Mouse (Mus musculus): Measurements from ENCODE around the gene Disp3. TPM values are rescaled to one million over a fixed set of nuclear protein-coding genes. Genes with fewer than 3 reads are reported as not detected.

Disp3 gene
- 19.5 and 19.9 TPM in 2 replicates for polyA plus RNA-seq (2014; fragmentation: Nextera tagmentation; extraction: Ambion mirVana)

GRCm38 (mm10) chr4:148287476-148288054 is at the start of gene Disp3:
Disp3 (minus strand) TSS chr4:148287965.
- peak within 1 kb of the TSS; percentile 82 for H3K27ac ChIP-seq (ENCODE audit: low read depth, low read length)
- no peaks in the 10 kb centered on the region for H3K36me3 ChIP-seq (ENCODE audit: control insufficient read depth, insufficient read depth, low read length)
- peak within 1 kb of the TSS; percentile 51 for H3K4me3 ChIP-seq (ENCODE audit: low read depth, low read length)
- peak within 1 kb of the TSS; percentile 83 for H3K9ac ChIP-seq (replicated peaks; ENCODE audit: low read depth, low read length)
- peak within 1 kb of the TSS; percentile 92 for H3K4me2 ChIP-seq (ENCODE audit: low read depth, low read length)
- under 1% methylated on average over 44 of the region's 54 CpGs for WGBS
- H3K4me1 ChIP-seq (ENCODE audit: control insufficient read depth, insufficient read depth, low read length) = peaks cover 37% of the 10 kb centered on the region
- ATAC-seq (ENCODE audit: low read depth) = peak; percentile 65
- no peaks in the 10 kb centered on the region for H3K9me3 ChIP-seq (ENCODE audit: control insufficient read depth, low read length)
- no peaks in the 10 kb centered on the region for H3K27me3 ChIP-seq (ENCODE audit: control insufficient read depth, insufficient read depth, low read length)

DNA sequence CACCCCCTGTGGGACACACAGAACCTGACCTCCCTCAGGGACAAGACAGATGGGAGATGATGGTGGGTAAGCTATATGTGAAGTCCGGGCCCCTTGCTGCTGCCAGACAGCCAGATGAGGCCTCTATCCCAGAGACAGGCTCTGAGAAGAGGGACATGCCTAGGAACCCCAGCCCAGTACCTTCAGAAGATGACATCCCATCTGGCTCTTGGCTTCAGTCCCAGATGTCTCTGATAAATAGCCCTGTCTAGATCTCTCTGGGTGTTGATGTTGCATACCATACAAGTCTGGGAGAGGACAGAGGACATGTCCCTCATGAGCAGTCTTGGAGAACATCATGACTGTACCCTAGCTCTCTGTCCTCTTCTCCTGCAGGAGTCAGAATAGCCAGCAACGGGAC is 42.5 kb upstream of the Disp3 start:
- 74% methylated on average over 2 of the region's 2 CpGs for WGBS
- H3K4me1 ChIP-seq (ENCODE audit: control insufficient read depth, insufficient read depth, low read length) = peaks cover 24% of the 10 kb centered on the region
- no peak overlapping the region for H3K27ac ChIP-seq (ENCODE audit: low read depth, low read length)
- H3K4me3 ChIP-seq (ENCODE audit: low read depth, low read length) = no peak overlapping the region
- H3K36me3 ChIP-seq (ENCODE audit: control insufficient read depth, insufficient read depth, low read length) = no peaks in the 10 kb centered on the region
- no peaks in the 10 kb centered on the region for H3K9me3 ChIP-seq (ENCODE audit: control insufficient read depth, low read length)
- ATAC-seq (ENCODE audit: low read depth) = no peak
- no peaks in the 10 kb centered on the region for H3K27me3 ChIP-seq (ENCODE audit: control insufficient read depth, insufficient read depth, low read length)
- H3K9ac ChIP-seq (replicated peaks; ENCODE audit: low read depth, low read length) = no peak overlapping the region
- no peak overlapping the region for H3K4me2 ChIP-seq (ENCODE audit: low read depth, low read length)

DNA sequence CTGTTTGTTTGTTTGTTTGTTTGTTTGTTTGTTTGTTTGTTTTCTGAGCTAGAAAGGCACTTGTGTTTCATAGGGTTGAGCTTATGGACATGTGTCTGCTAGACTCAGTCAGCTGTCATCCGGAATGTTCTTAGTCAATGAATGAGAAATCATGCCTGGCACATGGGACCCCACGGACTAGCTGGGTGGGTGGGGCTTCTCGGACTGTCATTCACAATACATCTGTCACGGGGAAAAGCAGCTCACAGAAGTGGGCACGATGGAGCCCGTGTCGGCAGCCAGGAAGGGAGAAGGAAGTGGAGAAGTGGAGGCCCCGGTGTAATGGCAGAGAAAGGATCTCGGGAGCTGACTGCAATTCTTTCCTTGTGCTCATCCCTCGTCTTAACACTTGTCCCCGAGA is 41.7 kb upstream of the Disp3 start:
- Histone ChIP-seq H3K36me3 (ENCODE audit: control insufficient read depth, insufficient read depth, low read length) (no peaks in the 10 kb centered on the region), H3K4me1 (ENCODE audit: control insufficient read depth, insufficient read depth, low read length) (peaks cover 26% of the 10 kb centered on the region), H3K27ac (ENCODE audit: low read depth, low read length) (no peak overlapping the region), H3K9me3 (ENCODE audit: control insufficient read depth, low read length) (no peaks in the 10 kb centered on the region), H3K27me3 (ENCODE audit: control insufficient read depth, insufficient read depth, low read length) (no peaks in the 10 kb centered on the region), H3K4me2 (ENCODE audit: low read depth, low read length) (no peak overlapping the region), H3K4me3 (ENCODE audit: low read depth, low read length) (no peak overlapping the region), H3K9ac (replicated peaks; ENCODE audit: low read depth, low read length) (no peak overlapping the region)
- no peak for ATAC-seq (ENCODE audit: low read depth)
- WGBS = 36% methylated on average over 11 of the region's 11 CpGs

GRCm38 (mm10) chr4:148328237-148328636 is 40.5 kb upstream of the Disp3 start:
- Histone ChIP-seq H3K36me3 (ENCODE audit: control insufficient read depth, insufficient read depth, low read length) (no peaks in the 10 kb centered on the region), H3K9me3 (ENCODE audit: control insufficient read depth, low read length) (no peaks in the 10 kb centered on the region), H3K4me1 (ENCODE audit: control insufficient read depth, insufficient read depth, low read length) (peaks cover 24% of the 10 kb centered on the region), H3K9ac (replicated peaks; ENCODE audit: low read depth, low read length) (no peak overlapping the region), H3K27ac (ENCODE audit: low read depth, low read length) (no peak overlapping the region), H3K27me3 (ENCODE audit: control insufficient read depth, insufficient read depth, low read length) (no peaks in the 10 kb centered on the region), H3K4me2 (ENCODE audit: low read depth, low read length) (no peak overlapping the region), H3K4me3 (ENCODE audit: low read depth, low read length) (no peak overlapping the region)
- ATAC-seq (ENCODE audit: low read depth) = no peak
- 80% methylated on average over 1 of the region's 1 CpGs for WGBS

DNA sequence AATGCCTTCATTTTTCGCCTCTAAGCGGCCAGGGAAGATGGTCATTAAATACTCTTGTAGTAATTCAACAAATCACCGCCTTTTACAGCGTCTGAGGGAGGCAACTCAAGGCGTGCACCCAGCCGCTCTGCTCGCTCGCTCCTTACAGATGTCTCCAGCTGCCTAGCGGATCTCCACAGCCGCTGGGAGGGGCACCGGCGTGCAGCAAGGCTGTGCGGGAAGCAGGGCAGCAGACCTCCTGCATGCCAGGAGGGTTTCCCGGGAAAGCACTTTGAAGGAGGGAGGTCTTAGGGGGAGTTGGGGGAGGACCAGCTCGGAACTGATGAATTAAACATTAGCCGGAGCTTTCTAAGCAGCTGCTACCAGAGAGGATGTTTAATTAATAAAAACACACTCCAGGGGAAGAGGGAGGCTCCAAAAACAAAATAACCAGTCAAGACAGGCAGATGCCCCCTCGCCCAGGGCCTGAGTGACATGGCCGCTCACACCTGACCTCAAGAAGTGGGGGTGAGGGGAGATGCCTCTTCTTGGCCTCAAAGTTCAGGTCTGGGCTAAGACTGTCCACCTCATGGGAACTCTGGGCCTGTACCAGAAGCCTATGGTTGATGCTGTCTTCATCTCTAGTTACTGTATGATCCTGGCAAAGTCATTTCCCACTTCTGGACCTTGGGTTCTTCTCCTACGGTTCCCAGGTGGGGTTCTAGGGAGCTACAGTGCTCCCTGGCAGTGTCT is 39.7 kb upstream of the Disp3 start:
- no peaks in the 10 kb centered on the region for H3K36me3 ChIP-seq (ENCODE audit: control insufficient read depth, insufficient read depth, low read length)
- H3K27me3 ChIP-seq (ENCODE audit: control insufficient read depth, insufficient read depth, low read length) = no peaks in the 10 kb centered on the region
- no peaks in the 10 kb centered on the region for H3K9me3 ChIP-seq (ENCODE audit: control insufficient read depth, low read length)
- peaks cover 25% of the 10 kb centered on the region for H3K4me1 ChIP-seq (ENCODE audit: control insufficient read depth, insufficient read depth, low read length)
- peak; percentile 84 for ATAC-seq (ENCODE audit: low read depth)
- H3K4me2 ChIP-seq (ENCODE audit: low read depth, low read length) = peak overlapping the region; percentile 23; the same call in 1 of the 2 replicates
- WGBS = 7% methylated on average over 19 of the region's 19 CpGs
- no peak overlapping the region for H3K9ac ChIP-seq (replicated peaks; ENCODE audit: low read depth, low read length)
- peak overlapping the region; percentile 34; the same call in 1 of the 2 replicates for H3K27ac ChIP-seq (ENCODE audit: low read depth, low read length)
- H3K4me3 ChIP-seq (ENCODE audit: low read depth, low read length) = no peak overlapping the region

- Histone ChIP-seq H3K27me3 (ENCODE audit: control insufficient read depth, insufficient read depth, low read length) (no peaks in the 10 kb centered on the region), H3K4me1 (ENCODE audit: control insufficient read depth, insufficient read depth, low read length) (peaks cover 31% of the 10 kb centered on the region), H3K4me2 (ENCODE audit: low read depth, low read length) (no peak overlapping the region; the same call in 1 of the 2 replicates), H3K9ac (replicated peaks; ENCODE audit: low read depth, low read length) (no peak overlapping the region), H3K36me3 (ENCODE audit: control insufficient read depth, insufficient read depth, low read length) (no peaks in the 10 kb centered on the region), H3K9me3 (ENCODE audit: control insufficient read depth, low read length) (no peaks in the 10 kb centered on the region), H3K27ac (ENCODE audit: low read depth, low read length) (peak overlapping the region; percentile 34; the same call in 1 of the 2 replicates), H3K4me3 (ENCODE audit: low read depth, low read length) (no peak overlapping the region)
- peak; percentile 12; the same call in 1 of the 2 replicates for ATAC-seq (ENCODE audit: low read depth)
- 23% methylated on average over 8 of the region's 8 CpGs for WGBS
Measured at GRCm38 (mm10) chr4:148326791-148327190, 39.0 kb upstream of the Disp3 start.

- H3K36me3 ChIP-seq (ENCODE audit: control insufficient read depth, insufficient read depth, low read length) = no peaks in the 10 kb centered on the region
- H3K4me1 ChIP-seq (ENCODE audit: control insufficient read depth, insufficient read depth, low read length) = peaks cover 38% of the 10 kb centered on the region
- no peak overlapping the region for H3K27ac ChIP-seq (ENCODE audit: low read depth, low read length)
- H3K4me2 ChIP-seq (ENCODE audit: low read depth, low read length) = no peak overlapping the region
- 92% methylated on average over 3 of the region's 3 CpGs for WGBS
- H3K27me3 ChIP-seq (ENCODE audit: control insufficient read depth, insufficient read depth, low read length) = no peaks in the 10 kb centered on the region
- H3K4me3 ChIP-seq (ENCODE audit: low read depth, low read length) = no peak overlapping the region
- no peak overlapping the region for H3K9ac ChIP-seq (replicated peaks; ENCODE audit: low read depth, low read length)
- no peaks in the 10 kb centered on the region for H3K9me3 ChIP-seq (ENCODE audit: control insufficient read depth, low read length)
- ATAC-seq (ENCODE audit: low read depth) = no peak
Measured at GRCm38 (mm10) chr4:148325951-148326350, 38.2 kb upstream of the Disp3 start.

DNA sequence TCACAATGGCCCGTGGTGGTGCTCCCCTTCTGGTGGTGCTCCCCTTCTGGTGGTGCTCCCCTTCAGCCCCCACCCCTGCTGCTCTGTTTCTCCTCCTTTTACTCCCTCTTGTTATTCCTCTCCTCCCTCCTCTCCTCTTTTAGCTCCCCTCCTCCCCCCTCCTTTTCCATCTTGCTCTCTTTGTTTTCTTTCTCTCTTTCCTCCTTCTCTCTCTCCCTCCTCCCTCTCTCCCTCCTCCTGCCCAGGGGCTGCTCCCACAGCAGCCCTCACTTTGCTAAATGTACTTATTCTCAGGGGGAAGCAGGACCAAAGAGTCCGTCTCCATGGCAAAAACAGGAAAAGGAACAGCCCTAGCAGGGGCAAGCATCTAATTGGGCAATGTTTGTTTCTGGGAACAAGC is 37.3 kb upstream of the Disp3 start:
- Histone ChIP-seq H3K4me1 (ENCODE audit: control insufficient read depth, insufficient read depth, low read length) (peaks cover 38% of the 10 kb centered on the region), H3K4me2 (ENCODE audit: low read depth, low read length) (no peak overlapping the region), H3K27ac (ENCODE audit: low read depth, low read length) (no peak overlapping the region), H3K9ac (replicated peaks; ENCODE audit: low read depth, low read length) (no peak overlapping the region), H3K4me3 (ENCODE audit: low read depth, low read length) (no peak overlapping the region), H3K36me3 (ENCODE audit: control insufficient read depth, insufficient read depth, low read length) (no peaks in the 10 kb centered on the region), H3K27me3 (ENCODE audit: control insufficient read depth, insufficient read depth, low read length) (no peaks in the 10 kb centered on the region), H3K9me3 (ENCODE audit: control insufficient read depth, low read length) (no peaks in the 10 kb centered on the region)
- WGBS = 34% methylated on average over 2 of the region's 2 CpGs
- ATAC-seq (ENCODE audit: low read depth) = no peak

- Histone ChIP-seq H3K36me3 (ENCODE audit: control insufficient read depth, insufficient read depth, low read length) (no peaks in the 10 kb centered on the region), H3K4me2 (ENCODE audit: low read depth, low read length) (no peak overlapping the region), H3K4me3 (ENCODE audit: low read depth, low read length) (no peak overlapping the region), H3K9me3 (ENCODE audit: control insufficient read depth, low read length) (no peaks in the 10 kb centered on the region), H3K9ac (replicated peaks; ENCODE audit: low read depth, low read length) (no peak overlapping the region), H3K27me3 (ENCODE audit: control insufficient read depth, insufficient read depth, low read length) (no peaks in the 10 kb centered on the region), H3K4me1 (ENCODE audit: control insufficient read depth, insufficient read depth, low read length) (peaks cover 37% of the 10 kb centered on the region), H3K27ac (ENCODE audit: low read depth, low read length) (no peak overlapping the region)
- 7% methylated on average over 10 of the region's 10 CpGs for WGBS
- no peak for ATAC-seq (ENCODE audit: low read depth)
Measured at GRCm38 (mm10) chr4:148322152-148322551, 34.4 kb upstream of the Disp3 start.

All from neural tube, embryonic 14.5 days (tissue).